Mouse (Mus musculus) testis, adult 2 months (tissue): ENCODE measurements around the gene Ifi35. TPM values are rescaled to one million over a fixed set of nuclear protein-coding genes. Genes with fewer than 3 reads are reported as not detected.

Experiments
- H3K27ac ChIP-seq: fragments of 200-500 bp; 2 replicates; pipeline ENCODE4 v1.5.1; 2012; ENCODE audit warnings: low read depth, low read length; ENCODE audit not compliant: control insufficient read depth, insufficient read depth
- H3K27me3 ChIP-seq: fragments of 200-500 bp; 2 replicates; pipeline ENCODE4 v1.6.1; 2012; ENCODE audit warnings: mild to moderate bottlenecking, low read length, moderate library complexity; ENCODE audit not compliant: control insufficient read depth, insufficient read depth
- H3K36me3 ChIP-seq: fragments of 200-500 bp; 2 replicates; pipeline ENCODE4 v1.6.1; 2012; ENCODE audit warnings: mild to moderate bottlenecking, low read length; ENCODE audit not compliant: control insufficient read depth, insufficient read depth
- H3K4me1 ChIP-seq: fragments of 200-500 bp; 2 replicates; pipeline ENCODE4 v1.6.1; 2012; ENCODE audit warnings: low read length; ENCODE audit not compliant: control insufficient read depth, insufficient read depth
- H3K4me3 ChIP-seq: fragments of 200-500 bp; 2 replicates; pipeline ENCODE4 v1.5.1; 2012; ENCODE audit warnings: low read depth, mild to moderate bottlenecking, low read length, moderate library complexity, mixed read lengths; ENCODE audit not compliant: control insufficient read depth
- CTCF ChIP-seq: fragments of 200-500 bp; IDR thresholded peaks from 2 replicates; pipeline ENCODE4 v1.5.1; 2012; ENCODE audit warnings: low read depth, mild to moderate bottlenecking, inconsistent platforms, low read length, moderate library complexity; ENCODE audit not compliant: control insufficient read depth, insufficient read depth, insufficient replicate concordance
- POLR2A ChIP-seq: fragments of 200-500 bp; IDR thresholded peaks from 2 replicates; pipeline ENCODE4 v1.6.1; 2012; ENCODE audit warnings: low read depth, mild to moderate bottlenecking, inconsistent platforms, low read length, moderate library complexity; ENCODE audit not compliant: control insufficient read depth
- polyA plus RNA-seq: library from polyadenylated mRNA; depleted of rRNA; stranded (reverse); fragments of >200 nt; gene quantifications from 2 replicates; pipeline ENCODE4 v1.2.3, GENCODE M21; 2012; rRNA removed

Ifi35 gene
- polyA plus RNA-seq, 1 experiment = 3.2 TPM

DNA sequence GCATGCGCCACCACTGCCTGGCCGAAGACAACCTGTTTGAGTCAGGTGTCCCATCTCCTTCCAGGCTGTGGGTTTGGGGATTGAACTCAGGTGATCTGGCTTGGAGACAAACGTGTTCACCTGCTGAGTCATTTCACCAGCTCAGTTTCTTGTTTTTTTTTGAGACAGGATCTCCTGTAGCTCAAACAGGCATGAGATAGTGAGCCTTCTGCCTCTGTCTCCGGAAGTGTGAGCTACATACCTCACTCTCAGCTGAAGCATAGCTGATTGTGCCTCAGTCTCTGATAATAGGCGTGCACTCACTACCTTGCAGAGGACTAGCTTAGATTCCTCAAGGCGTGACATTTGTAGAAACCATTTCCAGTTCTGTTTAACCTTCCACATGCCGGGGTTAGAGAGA is 36.6 kb downstream of the Ifi35 start:
- TF ChIP-seq CTCF (no peak), POLR2A (no peak)
- no peaks in the 10 kb centered on the region for H3K27me3 ChIP-seq
- no peaks in the 10 kb centered on the region for H3K36me3 ChIP-seq
- peak overlapping the region; percentile 51 for H3K27ac ChIP-seq
- no peak overlapping the region for H3K4me3 ChIP-seq
- peaks cover 2% of the 10 kb centered on the region; the same call in 1 of the 2 replicates for H3K4me1 ChIP-seq

DNA sequence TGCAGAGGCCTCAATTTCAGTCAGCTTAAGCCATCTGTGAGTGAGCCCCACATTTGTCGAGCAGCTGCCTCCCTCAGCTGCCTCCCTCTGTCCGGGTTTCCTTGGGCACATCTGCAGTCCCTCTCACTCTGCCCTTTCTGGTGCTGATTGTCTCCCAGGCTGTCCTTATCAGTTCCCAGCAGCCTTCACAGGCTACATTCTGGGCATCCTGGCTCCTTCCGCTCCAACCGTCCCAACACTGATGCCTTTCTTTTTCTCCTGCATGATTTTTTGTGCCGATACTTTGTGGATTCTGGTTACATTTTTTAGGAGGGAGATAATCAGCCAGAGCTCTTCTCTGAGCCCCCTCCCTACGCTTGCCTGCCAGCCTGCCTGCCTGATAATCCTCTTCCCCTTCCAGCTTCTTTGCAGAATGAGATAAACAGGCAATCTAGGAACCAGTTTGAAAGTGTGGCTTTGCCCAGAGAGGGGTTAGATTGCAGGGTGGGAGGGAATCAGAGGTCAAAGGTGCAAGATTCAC is 37.4 kb downstream of the Ifi35 start:
- Histone ChIP-seq H3K27me3 (no peaks in the 10 kb centered on the region), H3K27ac (no peak overlapping the region; the same call in 1 of the 2 replicates), H3K4me1 (peaks cover 2% of the 10 kb centered on the region; the same call in 1 of the 2 replicates), H3K4me3 (no peak overlapping the region), H3K36me3 (no peaks in the 10 kb centered on the region)
- TF ChIP-seq POLR2A (no peak), CTCF (no peak)

DNA sequence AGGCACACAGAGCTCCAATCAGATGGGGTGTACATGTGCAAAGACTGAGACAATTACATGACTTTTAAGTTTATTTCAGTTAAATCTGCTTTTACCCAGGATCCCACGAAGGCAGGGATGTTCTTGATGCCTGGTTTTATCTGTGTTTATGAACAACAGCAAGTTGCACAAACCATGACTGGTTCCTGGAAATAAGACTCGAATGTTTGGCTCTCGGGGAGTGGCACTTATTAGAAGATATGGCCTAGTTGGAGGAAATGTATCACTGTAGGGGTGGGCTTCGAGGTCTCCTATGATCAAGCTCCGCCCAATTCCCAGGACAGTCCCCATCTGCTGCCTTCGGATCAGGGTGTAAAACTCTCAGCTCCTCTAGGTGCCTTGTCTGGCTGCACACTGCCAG is 37.9 kb downstream of the Ifi35 start:
- peaks cover 1% of the 10 kb centered on the region; the same call in 1 of the 2 replicates for H3K4me1 ChIP-seq
- H3K36me3 ChIP-seq = no peaks in the 10 kb centered on the region
- no peaks in the 10 kb centered on the region for H3K27me3 ChIP-seq
- H3K27ac ChIP-seq = peak overlapping the region; percentile 26; the same call in 1 of the 2 replicates
- TF ChIP-seq CTCF (no peak), POLR2A (no peak)
- no peak overlapping the region for H3K4me3 ChIP-seq

DNA sequence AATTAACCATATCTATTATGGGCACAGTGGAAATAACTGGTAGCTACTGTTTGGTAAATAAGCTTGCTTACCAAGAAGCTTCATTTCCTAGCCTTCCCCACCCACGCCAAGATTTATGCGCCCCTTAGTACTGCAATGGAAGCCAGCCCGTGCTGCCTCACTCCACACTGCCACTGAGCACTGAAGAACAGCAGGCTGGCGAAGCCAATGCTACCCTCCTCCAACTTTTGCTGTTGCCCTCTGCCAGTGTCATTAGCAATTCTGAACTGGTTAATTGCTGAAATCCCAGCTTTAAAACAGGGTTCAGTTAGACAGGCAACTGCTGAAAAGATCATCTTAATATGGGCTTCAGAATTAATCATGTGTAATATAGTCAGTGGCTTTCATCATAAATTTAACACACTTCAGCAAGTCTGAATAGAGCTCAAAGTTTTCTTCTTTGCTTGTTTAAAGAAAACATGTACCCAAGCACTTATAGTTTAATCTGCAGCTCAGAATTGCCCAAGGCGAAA is 58.1 kb downstream of the Ifi35 start:
- Histone ChIP-seq H3K27me3 (no peaks in the 10 kb centered on the region), H3K4me3 (no peak overlapping the region), H3K36me3 (no peaks in the 10 kb centered on the region), H3K4me1 (no peaks in the 10 kb centered on the region), H3K27ac (no peak overlapping the region)
- no peak for TF ChIP-seq CTCF
- no peak for TF ChIP-seq POLR2A

DNA sequence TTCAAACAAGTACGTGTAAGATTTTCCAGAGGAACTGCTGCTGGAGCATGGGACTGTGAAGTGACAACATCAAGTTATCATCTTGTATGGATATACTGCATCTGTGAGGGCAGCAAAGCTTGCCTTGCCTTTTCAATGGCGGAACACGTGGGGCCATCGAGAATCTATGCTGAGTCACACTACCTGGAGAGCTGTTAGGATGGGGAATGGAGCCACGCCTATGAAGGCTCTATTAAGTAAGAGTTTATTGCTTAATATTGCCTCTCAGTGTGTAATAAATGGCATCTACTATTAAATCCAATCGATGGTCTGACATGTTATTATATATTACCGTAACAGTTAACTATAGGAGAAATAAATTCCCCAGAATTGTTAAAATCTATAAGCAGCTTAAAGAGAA is 58.9 kb downstream of the Ifi35 start:
- Histone ChIP-seq H3K27me3 (no peaks in the 10 kb centered on the region), H3K4me1 (no peaks in the 10 kb centered on the region), H3K4me3 (no peak overlapping the region), H3K27ac (no peak overlapping the region), H3K36me3 (no peaks in the 10 kb centered on the region; the same call in 1 of the 2 replicates)
- TF ChIP-seq POLR2A (no peak), CTCF (no peak)

Other genes with a start within 250 kb of the Ifi35 start
- gene Ezh1, start 221.9 kb upstream of the Ifi35 start, polyA plus RNA-seq = 14.3 and 14.5 TPM in 2 replicates
- gene Ramp2, start 202.4 kb upstream of the Ifi35 start, polyA plus RNA-seq = 5.6 and 5.8 TPM in 2 replicates
- gene Vps25, start 194.7 kb upstream of the Ifi35 start, polyA plus RNA-seq = 26.1 and 26.2 TPM in 2 replicates
- gene Wnk4, start 187.8 kb upstream of the Ifi35 start, polyA plus RNA-seq = 10.8 and 12.3 TPM in 2 replicates
- 37.1 and 54.6 TPM in 2 replicates for gene Cntd1, start 169.4 kb upstream of the Ifi35 start, polyA plus RNA-seq
- 46.6 and 62.4 TPM in 2 replicates for gene Coa3, start 169.3 kb upstream of the Ifi35 start, polyA plus RNA-seq
- gene Becn1, start 146.1 kb upstream of the Ifi35 start, polyA plus RNA-seq = 111 and 116 TPM in 2 replicates
- 59.1 and 74.5 TPM in 2 replicates for gene Psme3, start 132.2 kb upstream of the Ifi35 start, polyA plus RNA-seq
- gene Aoc2, start 123.3 kb upstream of the Ifi35 start, polyA plus RNA-seq = 4.7 TPM in 2 replicates
- gene Aoc3, start 117.8 kb upstream of the Ifi35 start, polyA plus RNA-seq = 4.2 and 4.4 TPM in 2 replicates
- gene G6pc, start 80.8 kb upstream of the Ifi35 start, polyA plus RNA-seq = not detected in 2 replicates
- gene Aarsd1, start 30.8 kb upstream of the Ifi35 start, polyA plus RNA-seq = 17.9 and 18.7 TPM in 2 replicates
- 0.14 and 0.38 TPM in 2 replicates for gene Gm27029, start 23.6 kb upstream of the Ifi35 start, polyA plus RNA-seq
- 8.9 and 9.4 TPM in 2 replicates for gene Rundc1, start 23.3 kb upstream of the Ifi35 start, polyA plus RNA-seq
- 34.6 and 39.1 TPM in 2 replicates for gene Ptges3l, start 23.1 kb upstream of the Ifi35 start, polyA plus RNA-seq
- gene Rpl27, start 6.1 kb upstream of the Ifi35 start, polyA plus RNA-seq = 161 and 224 TPM in 2 replicates
- 19.2 and 21.1 TPM in 2 replicates for gene Rnd2, start 16.6 kb downstream of the Ifi35 start, polyA plus RNA-seq
- 40.0 and 43.3 TPM in 2 replicates for gene Vat1, start 17.8 kb downstream of the Ifi35 start, polyA plus RNA-seq
- 4.6 and 5.2 TPM in 2 replicates for gene Brca1, start 103.5 kb downstream of the Ifi35 start, polyA plus RNA-seq
- 323 and 355 TPM in 2 replicates for gene Nbr1, start 103.7 kb downstream of the Ifi35 start, polyA plus RNA-seq
- gene Tmem106a, start 133.8 kb downstream of the Ifi35 start, polyA plus RNA-seq = 22.8 and 26.7 TPM in 2 replicates
- 64.9 and 69.4 TPM in 2 replicates for gene Gm11634, start 150.8 kb downstream of the Ifi35 start, polyA plus RNA-seq
- gene Rdm1, start 178.8 kb downstream of the Ifi35 start, polyA plus RNA-seq = 7.8 and 13.8 TPM in 2 replicates
- 10.2 and 12.3 TPM in 2 replicates for gene Arl4d, start 217.1 kb downstream of the Ifi35 start, polyA plus RNA-seq